Mouse (Mus musculus) lung, postnatal 0 days (tissue): Measurements from ENCODE around the gene Arhgap10.

Experiments used
- CTCF ChIP-seq: IDR thresholded peaks from 2 replicates; pipeline ENCODE4 v1.5.1; 2016; ENCODE audit warnings: antibody characterized with exemption, mild to moderate bottlenecking
- EP300 ChIP-seq: IDR thresholded peaks from 2 replicates; pipeline ENCODE4 v1.6.1; 2016; ENCODE audit warnings: antibody characterized with exemption, mild to moderate bottlenecking, control low read depth

- TF ChIP-seq CTCF (no peak), EP300 (no peak)
These were observed 90.3 kb downstream of the Arhgap10 start for GRCm38 (mm10) chr8:77427438-77427837.
